Mouse (Mus musculus) heart, postnatal 0 days (tissue): Measurements from ENCODE around the gene Gmds.

Experiments
- CTCF ChIP-seq: IDR thresholded peaks from 2 replicates; pipeline ENCODE4 v1.5.1; 2016; ENCODE audit warnings: antibody characterized with exemption, control low read depth, low read depth
- EP300 ChIP-seq: IDR thresholded peaks from 2 replicates; pipeline ENCODE4 v1.6.1; 2016; ENCODE audit warnings: antibody characterized with exemption, low read depth

GRCm38 (mm10) chr13:31968272-31968671 is 370.3 kb downstream of the Gmds start:
- TF ChIP-seq CTCF (no peak), EP300 (no peak)
